Mouse (Mus musculus) spleen, adult 2 months (tissue): ENCODE data around the gene Chit1. TPM values are rescaled to one million over a fixed set of nuclear protein-coding genes. Genes with fewer than 3 reads are reported as not detected.
A peak's percentile ranks its signal among the peaks of the same experiment; 100 is the strongest.

ENCODE experiments used
- DNase-seq, 2 experiments: peaks; one replicate each; pipeline versions ENCODE4 v3.0.0 to v3.0.0-alpha.2; 2012 to 2021; ENCODE audit warnings: low spot score in 2 of 2, low read depth in 1 of 2
- H3K27ac ChIP-seq: fragments of 200-500 bp; 2 replicates; pipeline ENCODE4 v1.5.1; 2012; ENCODE audit warnings: low read length, inconsistent platforms; ENCODE audit not compliant: insufficient read depth
- H3K27me3 ChIP-seq: fragments of 200-500 bp; 2 replicates; pipeline ENCODE4 v1.6.1; 2012; ENCODE audit warnings: mild to moderate bottlenecking, moderate library complexity, low read length, inconsistent platforms; ENCODE audit not compliant: control insufficient read depth, insufficient read depth
- H3K36me3 ChIP-seq: fragments of 200-500 bp; 2 replicates; pipeline ENCODE4 v1.6.1; 2012; ENCODE audit warnings: mild to moderate bottlenecking, low read length, inconsistent platforms; ENCODE audit not compliant: control insufficient read depth, insufficient read depth
- H3K4me1 ChIP-seq: fragments of 200-500 bp; 2 replicates; pipeline ENCODE4 v1.6.1; 2011; ENCODE audit warnings: inconsistent platforms; ENCODE audit not compliant: control insufficient read depth, insufficient read depth, insufficient read length
- H3K4me3 ChIP-seq: fragments of 200-500 bp; 2 replicates; pipeline ENCODE4 v1.5.1; 2011; ENCODE audit warnings: mild to moderate bottlenecking, inconsistent platforms; ENCODE audit not compliant: insufficient read depth, insufficient read length; ENCODE audit errors: extremely low read depth
- CTCF ChIP-seq: fragments of 200-500 bp; IDR thresholded peaks from 2 replicates; pipeline ENCODE4 v1.5.1; 2011; ENCODE audit warnings: mild to moderate bottlenecking, inconsistent platforms; ENCODE audit not compliant: insufficient read depth, insufficient read length, insufficient replicate concordance; ENCODE audit errors: extremely low read depth
- POLR2A ChIP-seq: fragments of 200-500 bp; IDR thresholded peaks from 2 replicates; pipeline ENCODE4 v1.6.1; 2011; ENCODE audit warnings: low read depth, low read length, inconsistent platforms
- WGBS: fragments of 180-500 bp; shearing (Covaris S2); methylation state at CpG from one replicate; pipeline ENCODE4 v1.1.7; 2018; 5-methylcytosine and 5-hydroxymethylcytosine counted together
- polyA plus RNA-seq: library from polyadenylated mRNA; depleted of rRNA; stranded (reverse); fragments of >200 nt; gene quantifications from 2 replicates; pipeline ENCODE4 v1.2.3, GENCODE M21; 2012; rRNA removed

The Chit1 gene
- polyA plus RNA-seq, result 0.20 TPM in 1 of 2 replicates, not detected in the other

DNA sequence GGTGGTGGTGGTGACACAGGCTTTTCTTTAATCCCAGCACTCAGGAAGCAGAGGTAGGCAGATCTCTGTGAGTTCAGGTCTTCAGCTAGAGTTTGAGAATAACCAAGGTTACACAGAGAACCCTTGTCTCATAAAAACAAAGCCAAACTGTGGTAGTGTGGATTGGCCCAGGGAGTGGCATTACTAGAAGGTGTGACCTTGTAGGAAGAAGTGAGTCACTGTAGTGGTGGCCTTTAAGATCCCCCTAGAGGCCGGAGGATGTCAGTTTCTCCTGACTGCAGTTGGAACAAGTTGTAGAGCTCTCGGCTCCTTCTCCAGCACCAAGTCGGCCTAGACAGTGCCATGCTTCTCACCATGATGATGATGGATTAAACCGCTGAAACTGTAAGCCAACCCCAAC lies at the start of gene Chit1:
Chit1 (plus strand) TSS at position 264 of the 400 bp plus-strand sequence.
- WGBS, result 74% methylated on average over 4 of the region's 4 CpGs
- Histone ChIP-seq H3K4me3 (no peak within 1 kb of the TSS), H3K36me3 (no peaks in the 10 kb centered on the region), H3K27me3 (no peaks in the 10 kb centered on the region), H3K27ac (no peak within 1 kb of the TSS), H3K4me1 (no peaks in the 10 kb centered on the region)
- DNase-seq, result no peak
- TF ChIP-seq POLR2A (no peak), CTCF (peak; percentile 10; the same call in 1 of the 2 replicates)

DNA sequence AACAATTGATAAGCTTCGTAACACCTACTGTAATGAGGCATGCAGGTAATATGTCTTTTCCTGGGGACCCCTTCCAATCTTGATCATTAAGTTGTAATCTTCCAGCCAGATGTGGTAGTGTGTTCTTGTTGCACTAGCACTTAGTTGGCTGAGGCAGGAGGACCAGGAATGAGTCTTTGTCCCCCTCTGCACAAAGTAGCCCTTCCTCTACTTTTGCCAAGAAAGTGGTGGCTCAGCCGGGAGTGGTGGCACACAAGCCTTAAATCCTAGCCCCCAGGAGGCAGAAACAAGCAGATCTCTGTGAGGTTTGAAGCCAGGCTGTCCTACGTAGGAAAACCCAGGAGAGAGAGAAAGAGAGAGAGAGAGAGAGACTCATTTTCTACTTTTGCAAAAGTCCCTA lies 49.1 kb upstream of the Chit1 start:
- WGBS, result 70% methylated on average over 3 of the region's 3 CpGs
- Histone ChIP-seq H3K27me3 (no peaks in the 10 kb centered on the region), H3K27ac (peak overlapping the region; percentile 99), H3K4me1 (peaks cover 45% of the 10 kb centered on the region), H3K4me3 (no peak overlapping the region), H3K36me3 (no peaks in the 10 kb centered on the region)
- DNase-seq, result no peak
- no peak for TF ChIP-seq POLR2A
- no peak for TF ChIP-seq CTCF

DNA sequence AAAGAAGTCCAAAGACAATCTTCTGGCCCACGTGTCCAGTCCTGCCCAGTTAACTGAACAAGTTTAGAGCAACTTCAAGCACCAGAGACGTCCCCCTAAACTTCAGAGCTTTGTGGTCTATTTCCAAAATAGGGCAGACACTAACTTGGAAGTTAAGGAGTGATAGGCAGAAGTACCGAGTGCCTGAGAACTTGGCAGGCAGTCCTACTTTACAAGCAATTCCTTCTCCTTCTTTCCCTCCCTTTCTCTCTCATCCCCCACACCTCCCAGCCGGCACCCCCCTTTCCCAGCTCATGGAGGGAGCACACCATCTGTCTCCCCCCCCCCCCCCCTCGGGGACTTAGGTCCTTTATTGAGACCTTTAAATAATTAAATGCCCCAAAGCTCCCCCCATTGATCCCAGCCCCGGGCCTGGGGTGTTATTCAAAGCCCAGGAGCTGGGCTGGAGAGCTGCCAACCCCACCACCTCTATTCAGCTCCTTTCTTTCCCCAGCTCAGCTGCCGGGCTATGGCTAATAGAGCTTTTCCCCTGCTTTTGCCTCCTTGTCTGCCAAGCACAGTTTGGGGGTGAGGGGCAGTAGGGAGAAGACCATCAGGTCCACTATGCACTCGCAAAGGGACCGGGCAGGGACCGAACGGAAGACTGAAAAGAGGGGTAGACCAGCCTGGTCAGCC lies 48.5 kb upstream of the Chit1 start:
- Histone ChIP-seq H3K4me3 (peak overlapping the region; percentile 48; the same call in 1 of the 2 replicates), H3K4me1 (peaks cover 52% of the 10 kb centered on the region), H3K27ac (peak overlapping the region; percentile 99), H3K27me3 (no peaks in the 10 kb centered on the region), H3K36me3 (no peaks in the 10 kb centered on the region)
- 30% methylated on average over 11 of the region's 11 CpGs for WGBS
- TF ChIP-seq POLR2A, result 0 out of 2 replicates have a peak, but pooled peaks have one; percentile 6
- TF ChIP-seq CTCF, result no peak
- DNase-seq, result no peak

DNA sequence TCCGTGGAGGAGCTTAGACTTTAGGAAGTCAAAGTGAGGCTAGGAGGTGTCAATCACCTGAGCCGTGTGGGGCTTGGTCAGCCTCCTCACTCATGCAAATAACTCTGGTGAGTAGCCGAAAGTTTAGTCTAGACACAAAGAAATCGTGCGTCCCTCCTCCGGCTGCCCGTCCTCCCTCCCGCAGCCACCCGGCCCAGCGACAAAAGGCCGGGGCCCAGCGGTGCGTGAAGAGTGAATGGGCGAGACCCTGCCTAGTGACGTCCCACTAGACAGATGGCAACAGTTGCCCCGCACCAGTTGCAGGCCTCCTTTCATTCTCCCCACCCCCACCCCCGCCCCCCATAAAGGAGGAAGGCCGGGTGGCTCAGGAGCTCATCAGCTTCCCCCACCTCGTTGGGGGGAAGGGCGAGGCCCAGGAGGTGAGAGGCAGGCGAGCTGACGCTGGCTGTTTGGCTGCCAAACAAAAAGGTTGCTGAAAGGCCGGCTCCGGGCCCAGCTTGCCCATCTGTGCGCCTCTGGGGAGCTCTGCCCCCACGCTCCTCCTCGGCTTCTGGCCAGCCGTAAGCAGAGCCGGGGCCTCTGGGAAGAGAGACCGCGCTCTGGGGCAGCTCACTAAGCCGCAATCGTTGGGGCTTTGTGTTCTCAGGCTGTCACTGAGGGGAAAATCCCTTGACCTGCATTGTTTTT lies 47.8 kb upstream of the Chit1 start:
- peak; percentile 78 to 89 for DNase-seq
- Histone ChIP-seq H3K27me3 (no peaks in the 10 kb centered on the region), H3K4me3 (peak overlapping the region; percentile 48), H3K4me1 (peaks cover 58% of the 10 kb centered on the region), H3K27ac (peak overlapping the region; percentile 99), H3K36me3 (no peaks in the 10 kb centered on the region)
- TF ChIP-seq CTCF (no peak), POLR2A (peak; percentile 59)
- 4% methylated on average over 33 of the region's 33 CpGs for WGBS

DNA sequence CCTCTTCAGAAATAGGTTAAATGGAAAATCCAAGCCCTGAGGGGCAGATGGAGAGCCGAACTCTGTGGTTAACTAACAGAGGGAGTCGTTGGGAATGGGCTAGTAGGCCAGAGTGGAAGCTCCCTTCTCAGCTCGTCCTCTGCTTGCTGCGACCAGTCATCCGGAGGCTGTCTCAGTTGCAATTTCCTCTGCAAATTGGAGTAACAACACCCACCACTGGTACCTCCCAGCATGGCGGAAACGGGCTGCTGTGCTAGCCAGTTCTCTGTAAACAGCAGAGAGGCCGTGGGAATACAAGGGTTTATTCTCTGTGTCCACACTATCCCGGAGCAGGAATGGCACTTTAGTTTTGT lies 47.3 kb upstream of the Chit1 start:
- Histone ChIP-seq H3K36me3 (no peaks in the 10 kb centered on the region), H3K27ac (peak overlapping the region; percentile 99), H3K4me3 (peak overlapping the region; percentile 48), H3K4me1 (peaks cover 59% of the 10 kb centered on the region), H3K27me3 (no peaks in the 10 kb centered on the region)
- WGBS, result 4% methylated on average over 9 of the region's 9 CpGs
- DNase-seq, result peak in 1 of 2 experiments; percentile 79
- TF ChIP-seq CTCF, result no peak
- TF ChIP-seq POLR2A, result peak; percentile 88

DNA sequence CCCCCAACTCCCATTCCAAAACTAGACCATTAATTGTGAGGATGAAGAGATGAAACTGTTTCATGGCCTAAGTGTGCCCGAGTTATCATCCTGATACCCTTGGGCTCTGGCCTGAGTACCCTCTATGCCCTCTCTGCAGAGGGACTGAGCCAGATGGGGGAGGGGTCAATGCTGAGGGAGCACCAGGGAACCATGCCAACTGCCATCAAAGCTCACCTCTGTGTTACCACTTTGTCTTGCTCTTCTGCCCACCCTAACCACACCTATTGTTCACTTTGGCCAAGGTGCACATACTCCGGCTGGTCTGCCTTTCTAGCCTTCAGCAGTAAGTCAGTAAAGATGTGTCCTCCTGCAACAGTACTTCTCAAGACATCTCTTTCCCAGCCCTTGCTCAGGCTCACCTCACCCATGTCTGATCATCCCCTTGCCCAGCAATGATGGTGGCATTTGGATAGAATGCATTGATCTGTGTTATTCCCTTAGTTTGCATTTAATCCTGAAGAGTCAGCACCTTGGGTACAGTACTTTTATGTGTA lies 46.7 kb upstream of the Chit1 start:
- Histone ChIP-seq H3K27me3 (no peaks in the 10 kb centered on the region), H3K4me1 (peaks cover 59% of the 10 kb centered on the region), H3K27ac (peak overlapping the region; percentile 99), H3K36me3 (no peaks in the 10 kb centered on the region), H3K4me3 (no peak overlapping the region)
- no peak for DNase-seq
- WGBS, result 73% methylated on average over 2 of the region's 2 CpGs
- no peak for TF ChIP-seq POLR2A
- TF ChIP-seq CTCF, result no peak

DNA sequence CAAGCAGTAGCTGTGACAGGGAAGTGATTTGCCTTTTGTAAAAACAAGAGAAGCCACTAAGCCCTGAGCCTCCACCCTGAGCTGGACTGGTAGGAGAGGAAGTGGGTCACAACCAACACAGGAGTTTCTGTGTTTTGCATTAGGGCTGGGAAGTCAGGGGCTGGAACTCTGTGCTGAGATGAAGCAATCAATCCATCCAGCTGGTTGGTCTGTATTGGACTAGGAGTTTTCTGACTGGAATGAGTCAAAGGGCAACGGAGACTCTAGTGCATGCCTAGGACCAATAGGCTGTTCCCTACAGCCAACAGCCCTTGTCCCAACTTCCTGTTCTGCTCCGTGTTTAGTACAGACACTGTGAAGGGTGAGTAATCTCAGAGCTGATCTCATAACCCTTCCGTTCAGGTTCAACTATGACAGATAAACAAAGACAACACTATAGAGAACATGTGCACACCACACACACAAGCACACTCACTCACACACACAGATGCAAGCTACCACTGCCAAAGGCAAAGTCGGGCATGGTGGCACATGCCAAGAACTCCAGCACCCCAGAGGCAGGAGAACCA lies 45.7 kb upstream of the Chit1 start:
- TF ChIP-seq CTCF (no peak), POLR2A (no peak)
- Histone ChIP-seq H3K27ac (peak overlapping the region; percentile 99), H3K36me3 (no peaks in the 10 kb centered on the region), H3K27me3 (no peaks in the 10 kb centered on the region), H3K4me1 (peaks cover 56% of the 10 kb centered on the region), H3K4me3 (no peak overlapping the region)
- WGBS, result 4% methylated on average over 4 of the region's 4 CpGs
- DNase-seq, result peak in 1 of 2 experiments; percentile 52
